Mouse (Mus musculus) liver, postnatal 0 days (tissue): ENCODE measurements around the gene Klhl24.

Experiments
- CTCF ChIP-seq: sonication (generic); IDR thresholded peaks from 2 replicates; pipeline ENCODE4 v1.5.1; 2016; ENCODE audit warnings: antibody characterized with exemption, low read depth
- EP300 ChIP-seq: IDR thresholded peaks from 2 replicates; pipeline ENCODE4 v1.6.1; 2016; ENCODE audit warnings: antibody characterized with exemption, low read depth, mild to moderate bottlenecking

DNA sequence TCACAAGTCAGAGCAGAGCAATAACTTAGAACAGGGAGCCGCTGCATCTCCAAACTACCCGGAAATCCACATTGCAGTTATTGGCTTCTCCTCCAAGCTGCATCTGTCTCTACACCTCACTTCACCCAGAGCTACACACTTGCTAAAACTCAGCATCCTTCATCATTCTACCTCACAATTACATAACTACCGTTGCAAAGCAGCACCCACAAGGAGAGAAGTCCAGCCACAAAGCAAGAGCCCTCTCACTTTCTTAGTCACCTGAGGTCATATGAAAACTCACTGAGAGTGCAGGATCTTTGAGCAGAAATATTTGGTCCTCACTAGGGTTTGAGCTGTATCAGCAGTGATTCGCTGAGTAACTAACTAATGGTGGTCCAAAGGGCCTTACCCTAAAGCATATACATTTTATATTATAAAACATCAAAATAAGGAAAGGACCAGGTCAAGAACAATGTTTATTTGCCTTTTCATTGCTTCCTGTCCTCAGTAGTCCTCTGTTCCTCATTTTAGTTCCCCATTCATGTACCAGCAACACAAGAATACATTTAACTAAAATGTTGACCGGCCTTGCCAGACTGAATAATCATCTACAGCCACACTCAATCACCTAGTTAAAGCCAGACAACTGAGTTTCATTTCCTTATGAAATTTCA lies 12.0 kb upstream of the Klhl24 start:
- TF ChIP-seq EP300 (no peak), CTCF (no peak)
